Mouse (Mus musculus) urinary bladder, postnatal 4 days (tissue): ENCODE measurements at regions not wholly inside any gene's neighbourhood (a gene's known extent, or its start where the extent isn't known, plus 50 kb on each side); places are given as distances from the start of the nearest gene placed in this dataset.

Experiments used
- DNase-seq, 2 experiments: peaks; one replicate each; pipeline ENCODE4 v3.0.0; 2021 to 2022; ENCODE audit warnings: low spot score in 2 of 2

DNA sequence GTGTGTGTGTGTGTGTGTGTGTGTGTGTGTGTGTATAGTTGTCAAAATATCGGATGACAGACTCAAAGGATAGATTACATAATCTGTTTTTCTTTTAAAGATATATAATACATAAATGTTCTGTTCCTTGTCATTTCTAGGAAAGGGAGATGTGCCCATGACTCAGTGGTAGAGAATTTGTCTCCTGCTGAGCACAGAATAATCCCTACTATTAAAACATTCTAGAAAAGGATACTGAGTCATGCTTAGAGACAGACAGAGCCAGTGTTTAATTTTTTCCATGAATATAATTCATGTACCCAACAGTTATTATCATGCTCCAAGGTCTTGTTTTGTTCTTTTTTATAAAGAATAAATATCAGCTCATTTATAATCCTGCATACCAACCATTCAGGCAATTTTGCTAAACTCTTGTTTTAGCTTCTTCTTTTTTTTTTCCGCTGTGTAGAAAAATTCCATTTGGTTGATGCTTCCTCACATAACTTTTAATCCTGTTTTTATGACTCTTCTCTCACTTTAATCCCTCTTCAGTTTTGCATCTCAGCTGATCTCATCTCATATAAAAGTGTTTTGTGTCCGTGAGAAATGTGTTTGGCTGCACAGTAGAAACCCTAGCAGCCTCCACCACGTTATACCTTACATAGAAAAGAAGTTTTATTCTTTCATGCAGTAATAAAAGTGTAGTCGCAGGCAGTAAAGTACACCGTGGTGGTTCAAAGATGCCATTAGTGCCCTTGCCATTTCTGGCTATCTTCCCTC, 762.3 kb downstream of the Nedd1 start:
- DNase-seq, result no peak

DNA sequence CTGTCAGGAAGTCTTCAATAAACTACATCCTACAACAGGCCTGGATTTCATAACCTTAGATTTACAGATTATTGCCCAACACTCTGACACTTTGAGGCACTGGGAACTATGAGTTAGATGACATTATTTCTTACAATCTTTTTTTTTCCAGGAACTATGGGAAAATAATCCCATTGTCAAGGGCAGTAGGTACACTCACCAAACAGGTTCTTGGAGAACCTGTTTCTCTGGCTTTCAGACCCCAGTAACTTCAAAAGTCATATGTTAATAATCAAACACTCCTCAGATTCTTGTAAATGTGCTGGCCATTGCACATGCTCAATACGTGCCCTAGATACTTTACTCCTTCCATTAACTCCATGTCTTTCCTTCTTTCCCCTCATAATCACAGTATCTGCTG, 769.1 kb downstream of the Nedd1 start:
- DNase-seq, result no peak

DNA sequence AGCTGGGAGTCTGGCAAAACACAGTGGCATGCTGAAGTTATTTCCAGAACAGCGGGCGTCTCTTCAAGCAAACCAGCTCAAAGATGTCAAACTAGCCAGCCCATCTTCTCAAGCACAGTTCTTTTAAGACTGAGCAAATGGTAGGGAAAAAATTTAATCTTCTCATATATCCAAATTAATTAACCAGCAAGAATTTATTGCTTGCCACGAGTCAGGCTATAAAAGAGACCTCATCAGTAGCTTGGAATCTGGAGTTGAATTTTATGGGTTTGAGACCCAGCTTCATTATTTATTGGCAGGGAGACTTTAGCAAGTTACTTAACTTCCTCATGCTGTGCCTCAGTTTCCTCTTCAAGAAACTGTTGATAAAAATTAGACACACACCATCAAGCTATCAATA, 742.5 kb upstream of the Tmpo start:
- no peak for DNase-seq

DNA sequence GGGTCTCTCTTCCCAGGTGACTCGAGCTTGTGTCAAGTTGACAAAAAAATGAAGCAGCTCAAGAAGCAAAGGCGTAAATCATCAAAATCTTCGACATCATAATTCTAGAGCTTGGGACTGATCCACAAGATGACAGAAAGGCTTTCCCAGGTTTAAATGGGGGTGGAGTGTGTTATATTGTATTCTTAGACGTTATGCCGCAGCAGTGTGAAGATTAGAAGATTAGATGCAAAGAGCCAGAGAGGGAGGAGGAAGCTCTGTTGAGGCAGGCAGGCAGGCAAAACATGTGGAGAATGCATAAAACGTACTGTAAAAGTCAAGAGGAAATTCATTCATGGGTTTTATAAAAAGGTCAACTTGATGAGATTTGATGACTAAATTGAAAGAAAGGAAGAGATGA, 708.7 kb upstream of the Tmpo start:
- DNase-seq, result no peak

DNA sequence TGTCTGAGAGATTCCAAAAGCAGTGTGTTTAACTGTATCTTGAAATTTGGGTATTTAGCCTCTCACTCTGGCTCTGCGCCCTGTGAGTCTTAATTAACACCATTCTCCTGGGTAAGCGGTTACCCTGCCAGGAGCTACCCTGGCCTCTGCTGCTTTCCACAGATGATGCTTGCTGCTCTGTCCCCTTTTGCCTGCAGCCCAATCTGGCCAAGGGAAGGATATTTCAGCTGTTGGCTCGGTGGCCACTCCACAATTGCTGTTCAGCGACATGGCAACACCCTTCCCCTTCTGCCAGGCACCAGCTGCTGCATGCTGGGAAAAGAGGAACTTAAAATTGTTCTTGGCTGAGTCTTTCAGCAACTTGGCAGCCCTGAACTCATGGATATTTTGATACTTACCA, 707.4 kb upstream of the Tmpo start:
- no peak for DNase-seq

DNA sequence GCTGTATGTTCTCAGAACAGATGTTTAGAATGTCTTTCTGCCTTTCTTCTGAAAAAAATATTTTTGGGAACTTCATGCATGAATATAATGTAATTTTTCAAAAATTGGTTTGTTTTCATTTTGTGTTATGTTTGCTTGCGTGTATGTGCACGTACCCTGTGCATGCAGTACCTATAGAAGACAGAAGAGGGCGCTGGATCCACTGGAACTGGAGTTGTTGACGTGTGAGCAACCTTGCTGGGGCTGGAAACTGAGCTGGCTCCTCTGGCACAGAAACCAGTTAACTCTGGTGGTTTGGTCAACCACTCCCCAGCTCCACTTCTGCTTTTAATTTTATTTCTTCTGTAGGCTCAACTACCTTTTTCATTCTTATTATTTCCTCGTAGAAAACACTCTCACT, 702.0 kb upstream of the Tmpo start:
- peak in 1 of 2 experiments; percentile 63 for DNase-seq

DNA sequence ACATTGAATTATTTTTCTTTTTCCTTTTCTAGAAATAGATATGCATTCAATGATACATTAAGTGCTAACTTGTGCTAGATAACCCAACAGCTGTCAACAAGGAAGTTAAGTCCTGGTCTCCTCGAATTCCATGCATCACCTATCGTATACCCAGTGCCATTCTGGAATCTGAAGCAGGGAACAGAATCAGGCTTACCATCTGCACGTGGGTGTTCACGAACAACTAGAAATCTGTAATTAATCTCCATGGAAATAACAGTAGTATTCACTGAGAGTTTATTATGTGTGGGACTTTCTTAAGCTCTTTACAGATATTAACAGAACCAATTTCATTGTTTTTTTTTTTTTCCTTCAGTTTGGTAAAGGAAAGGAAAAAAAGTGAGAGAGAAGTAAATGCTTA, 701.4 kb upstream of the Tmpo start:
- no peak for DNase-seq

DNA sequence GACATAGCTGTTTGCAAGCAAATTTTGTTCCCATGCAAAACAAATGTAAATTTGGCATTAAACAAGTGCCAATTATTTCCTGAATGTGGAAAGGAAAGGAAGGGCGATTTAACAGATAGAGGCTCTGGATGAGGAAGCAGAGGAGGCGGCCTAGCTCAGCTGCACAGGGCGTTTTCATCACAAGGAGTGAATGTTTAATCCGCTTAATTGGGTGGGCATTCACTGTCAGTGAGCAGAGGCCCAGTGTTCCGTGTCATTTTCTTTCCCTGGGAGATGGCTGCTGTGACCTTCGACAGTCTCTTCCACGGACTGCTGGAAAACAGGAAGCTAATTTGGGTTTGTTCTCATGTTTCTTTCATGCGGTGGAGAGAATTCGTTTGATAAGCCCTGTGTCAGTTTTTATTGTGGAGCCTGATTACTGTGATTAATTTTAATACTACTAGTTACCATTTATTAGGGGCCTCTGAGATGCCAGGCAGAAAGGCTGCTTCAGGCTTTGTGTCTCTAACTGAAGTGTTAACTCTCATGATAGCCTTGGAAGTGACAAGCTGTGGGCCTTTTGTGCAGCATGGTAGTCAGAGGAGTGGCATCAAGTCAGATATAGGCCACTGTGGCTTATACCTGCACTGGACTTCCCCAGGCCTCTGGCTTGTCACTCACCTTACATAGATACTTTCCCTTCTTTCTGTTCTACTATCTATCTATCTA, 700.6 kb upstream of the Tmpo start:
- DNase-seq, result no peak

DNA sequence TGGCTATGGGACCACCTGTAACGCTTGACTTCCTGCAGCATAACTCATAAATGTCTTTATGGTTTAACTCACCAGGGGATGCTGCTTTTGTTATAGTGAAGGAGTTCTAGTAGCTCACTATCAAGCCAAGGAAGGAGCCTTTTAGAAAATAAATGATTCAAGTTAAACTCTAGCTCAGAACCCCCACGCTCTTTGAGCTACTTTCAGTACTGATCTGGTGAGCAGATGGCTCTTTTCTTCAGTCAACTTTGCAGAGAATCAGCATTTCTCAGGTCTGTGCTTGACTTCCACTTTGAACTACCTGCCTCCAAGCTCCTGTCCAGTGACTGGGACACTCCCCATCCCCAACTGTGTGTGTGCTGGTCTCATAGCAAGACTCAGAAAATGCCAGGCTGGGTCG, 694.3 kb upstream of the Tmpo start:
- DNase-seq, result no peak

DNA sequence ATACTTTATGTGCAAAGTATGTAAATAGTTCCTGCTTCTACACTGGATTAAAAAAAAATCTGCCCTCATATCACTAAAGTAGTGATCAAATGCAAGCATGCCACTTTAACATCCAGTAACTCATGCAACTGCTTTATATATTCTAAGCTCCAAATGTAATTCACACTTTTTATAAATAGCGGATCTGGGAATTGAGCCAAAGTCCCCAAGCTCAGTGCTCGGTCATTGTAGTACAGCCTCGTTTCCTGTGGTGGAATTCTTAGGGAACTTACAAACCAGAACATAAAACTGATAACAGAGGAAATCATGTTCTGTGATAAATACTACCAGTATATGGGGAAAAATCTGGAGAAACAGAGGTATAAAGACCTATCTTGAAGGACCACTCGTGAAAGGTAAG, 690.1 kb upstream of the Tmpo start:
- no peak for DNase-seq

DNA sequence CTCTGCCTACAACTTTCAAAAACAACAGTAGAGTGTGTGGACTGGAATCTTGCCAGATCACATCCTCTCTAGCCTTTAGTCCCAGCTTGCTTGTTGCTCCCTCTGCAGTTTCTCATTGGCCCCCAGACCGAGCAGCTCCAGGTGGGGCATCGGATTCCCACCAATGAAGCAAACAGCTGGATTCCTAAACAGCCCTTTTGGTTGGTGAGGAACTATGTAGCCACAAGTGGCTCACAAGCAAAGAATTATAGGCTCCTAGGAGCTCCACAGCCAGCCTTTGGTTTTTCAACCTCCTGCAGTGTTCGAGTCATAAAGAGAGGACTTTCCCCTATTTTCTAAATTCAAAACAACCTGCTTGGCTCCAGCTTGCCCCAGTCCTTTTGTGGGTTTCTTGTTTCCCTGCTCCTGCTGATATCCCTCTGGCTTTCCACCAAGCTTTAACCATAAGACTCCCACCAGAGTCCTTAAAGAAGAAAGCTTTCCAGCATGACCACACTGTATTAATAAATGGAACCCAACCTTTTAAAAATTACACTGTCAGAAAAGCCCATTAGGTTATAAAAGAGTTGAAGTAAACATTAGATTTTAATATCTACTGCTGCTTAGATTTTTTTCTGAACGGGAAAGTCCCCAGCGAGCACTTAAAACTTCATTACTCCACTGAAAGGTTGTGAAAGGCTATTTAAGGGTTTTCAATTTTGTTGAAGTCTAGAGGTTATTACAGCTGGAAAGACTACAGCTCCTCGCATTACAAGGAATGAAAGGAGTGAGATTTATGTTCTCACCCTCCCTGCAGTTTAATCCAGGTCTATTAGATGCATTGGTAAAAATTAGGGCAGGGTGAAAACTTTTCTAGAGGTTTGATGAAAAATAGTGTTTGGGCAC, 677.8 kb upstream of the Tmpo start:
- DNase-seq, result no peak

DNA sequence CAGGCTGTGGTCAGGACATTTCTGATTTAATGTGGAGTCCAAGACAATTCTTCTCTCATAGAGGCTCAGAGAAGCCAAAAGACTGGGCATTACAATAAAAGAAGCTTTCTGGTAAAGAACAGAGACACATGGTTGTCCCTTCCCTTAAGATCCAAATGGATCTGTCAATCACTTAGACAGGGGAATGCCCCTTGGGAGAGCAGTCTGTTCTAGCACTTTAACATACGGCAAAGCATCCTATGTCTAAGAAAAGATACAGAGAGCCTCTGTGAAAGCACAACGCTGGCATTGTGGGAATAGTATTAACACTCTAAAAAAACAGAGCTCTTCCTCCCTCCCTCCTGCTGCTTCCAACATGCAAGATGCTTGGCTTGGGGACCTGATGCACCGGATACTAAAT, 646.0 kb upstream of the Tmpo start:
- DNase-seq, result no peak

DNA sequence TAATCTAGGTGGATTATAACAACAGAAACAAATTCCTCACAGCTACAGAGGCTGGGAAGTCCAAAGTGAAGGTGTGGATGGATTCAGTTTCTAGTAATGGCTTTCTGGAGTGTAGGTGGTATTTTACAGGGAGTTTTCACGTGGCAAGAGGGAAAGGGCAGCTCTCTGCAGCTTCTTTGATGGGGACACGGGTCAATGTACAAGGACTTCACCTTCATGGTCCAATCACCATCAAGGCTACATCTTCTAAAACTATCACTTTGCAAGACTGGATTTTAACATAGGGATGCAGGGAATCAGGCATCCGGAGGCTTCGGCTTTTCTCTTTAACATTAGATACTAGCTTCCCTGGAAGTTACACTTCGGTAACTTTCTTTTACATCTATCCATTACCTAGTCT, 642.4 kb upstream of the Tmpo start:
- DNase-seq, result no peak

DNA sequence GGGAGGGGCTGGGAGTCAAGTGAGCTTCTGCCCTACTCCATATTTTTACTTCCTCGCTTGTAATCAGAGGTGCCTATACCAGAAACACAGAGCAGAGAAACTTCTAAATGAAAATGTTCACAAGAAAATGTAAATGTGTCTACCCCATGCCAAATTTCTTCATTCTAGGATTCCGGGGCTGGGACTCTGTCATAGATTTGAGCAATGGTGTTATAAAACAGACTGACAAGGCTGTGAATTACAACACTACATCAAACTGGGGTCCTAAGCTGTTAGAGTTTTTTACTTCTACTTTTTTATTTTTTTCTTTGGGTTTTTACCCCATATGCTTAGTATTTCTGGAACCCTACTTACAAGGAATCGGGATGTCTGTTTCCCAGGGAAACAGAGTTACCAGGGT, 623.8 kb upstream of the Tmpo start:
- DNase-seq, result no peak
